Mouse (Mus musculus) intestine, embryonic 14.5 days (tissue): ENCODE measurements around the gene Ppp1r1b. TPM values are rescaled to one million over a fixed set of nuclear protein-coding genes. Genes with fewer than 3 reads are reported as not detected.
"Not testable (repeated sequence)": the region's sequence is repeated elsewhere in the genome, so short reads cannot be mapped to it uniquely, and the experiment has no call there.

Experiments
- ATAC-seq: fragments of 200-750 bp; cut with Nextera tagmentation; replicated peaks from 2 replicates; pipeline ENCODE4 v1.8.0; 2017; ENCODE audit warnings: low read depth, moderate number of reproducible peaks, moderate TSS enrichment, moderate library complexity; ENCODE audit not compliant: low FRiP score, low TSS enrichment
- DNase-seq: peaks from one replicate; pipeline ENCODE4 v3.0.0-alpha.2; 2018; ENCODE audit warnings: low spot score
- H3K27ac ChIP-seq: fragments of 300-500 bp; sonication (generic); 2 replicates; pipeline ENCODE4 v1.5.1; 2014; ENCODE audit warnings: low read depth, mild to moderate bottlenecking, control low read depth
- H3K27me3 ChIP-seq: fragments of 300-500 bp; sonication (generic); replicated peaks from 2 replicates; pipeline ENCODE4 v1.6.1; 2014; ENCODE audit warnings: low read length, control low read depth; ENCODE audit not compliant: control insufficient read depth, insufficient read depth
- H3K36me3 ChIP-seq: fragments of 300-500 bp; sonication (generic); 2 replicates; pipeline ENCODE4 v1.6.1; 2014; ENCODE audit warnings: low read length, control low read depth; ENCODE audit not compliant: control insufficient read depth, insufficient read depth
- H3K4me1 ChIP-seq: fragments of 300-500 bp; sonication (generic); replicated peaks from 2 replicates; pipeline ENCODE4 v1.6.1; 2014; ENCODE audit warnings: low read length, control low read depth, mixed read lengths; ENCODE audit not compliant: control insufficient read depth, insufficient read depth
- H3K4me2 ChIP-seq: fragments of 300-500 bp; sonication (generic); 2 replicates; pipeline ENCODE4 v1.6.1; 2014; ENCODE audit warnings: low read length
- H3K4me3 ChIP-seq: fragments of 300-500 bp; sonication (generic); 2 replicates; pipeline ENCODE4 v1.5.1; 2014; ENCODE audit warnings: low read depth, low read length, control low read depth, mixed read lengths
- H3K9ac ChIP-seq: fragments of 300-500 bp; sonication (generic); 2 replicates; pipeline ENCODE4 v1.6.1; 2014; ENCODE audit warnings: mild to moderate bottlenecking, low read length
- H3K9me3 ChIP-seq: fragments of 300-500 bp; sonication (generic); 2 replicates; pipeline ENCODE4 v1.6.1; 2016; ENCODE audit warnings: low read length, control low read depth; ENCODE audit not compliant: control insufficient read depth
- WGBS: fragments of 180-500 bp; shearing (Covaris S2); extraction: QIAGEN DNeasy Blood & Tissue Kit; methylation state at CpG from one replicate; pipeline ENCODE4 v1.1.7; 2014; 5-methylcytosine and 5-hydroxymethylcytosine counted together
- polyA plus RNA-seq: library from polyadenylated mRNA; unstranded; fragments of >200 nt; fragmentation: Nextera tagmentation; extraction: Ambion mirVana; gene quantifications from 2 replicates; pipeline ENCODE4 v1.2.1, GENCODE M21; 2014

Gene Ppp1r1b
- polyA plus RNA-seq, 1 experiment from 2014 or later = 22.6 TPM

DNA sequence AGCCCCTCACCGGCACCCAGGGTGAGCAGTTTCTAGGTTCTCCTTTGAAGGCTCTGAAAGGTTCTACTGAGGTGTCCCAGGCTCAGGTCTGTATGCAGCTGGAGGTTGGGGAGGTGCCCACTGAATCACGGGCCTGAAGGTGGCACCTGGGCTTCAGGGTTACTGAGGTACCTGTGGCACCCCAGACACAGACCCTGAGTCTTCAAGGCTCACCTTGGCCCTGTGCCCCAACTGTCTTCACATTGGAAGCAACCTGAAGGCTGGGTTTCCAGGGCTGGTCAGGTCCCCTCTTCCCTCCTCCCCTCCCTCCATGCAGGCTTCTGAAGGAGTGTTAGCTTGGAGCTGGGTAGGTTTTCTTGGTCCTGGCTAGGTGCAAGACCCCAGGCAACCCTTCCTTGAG is 33.4 kb downstream of the Ppp1r1b start:
- Histone ChIP-seq H3K4me1 (no peaks in the 10 kb centered on the region), H3K9me3 (no peaks in the 10 kb centered on the region), H3K9ac (no peak overlapping the region), H3K27ac (no peak overlapping the region), H3K27me3 (peaks cover 16% of the 10 kb centered on the region), H3K4me2 (no peak overlapping the region), H3K4me3 (no peak overlapping the region), H3K36me3 (peaks cover 43% of the 10 kb centered on the region)
- ATAC-seq (no peak), DNase-seq (no peak)
- 90% methylated on average over 2 of the region's 2 CpGs for WGBS

DNA sequence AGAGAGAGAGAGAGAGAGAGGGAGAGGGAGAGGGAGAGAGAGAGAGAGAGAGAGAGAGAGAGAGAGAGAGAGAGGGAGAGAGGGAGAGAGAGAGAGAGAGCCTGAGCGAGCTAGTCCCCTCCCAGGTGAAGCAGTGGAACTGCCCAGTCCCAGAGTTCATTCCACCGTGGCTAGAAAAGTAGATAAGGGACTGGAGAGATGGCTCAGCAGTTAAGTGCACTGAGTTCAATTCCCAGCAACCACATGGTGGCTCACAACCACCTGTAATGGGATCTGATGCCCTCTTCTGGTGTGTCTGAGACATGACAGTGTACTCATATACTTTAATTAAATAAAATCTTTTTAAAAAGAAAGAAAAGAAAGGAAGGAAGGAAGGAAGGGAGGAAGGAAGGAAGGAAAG is 34.2 kb downstream of the Ppp1r1b start:
- not testable (repeated sequence) for H3K9me3 ChIP-seq, H3K9ac ChIP-seq, H3K27ac ChIP-seq, ATAC-seq, H3K4me2 ChIP-seq, H3K4me1 ChIP-seq, H3K4me3 ChIP-seq, DNase-seq
- Histone ChIP-seq H3K36me3 (peaks cover 35% of the 10 kb centered on the region), H3K27me3 (peaks cover 24% of the 10 kb centered on the region)
- WGBS = 28% methylated on average over 2 of the region's 2 CpGs

DNA sequence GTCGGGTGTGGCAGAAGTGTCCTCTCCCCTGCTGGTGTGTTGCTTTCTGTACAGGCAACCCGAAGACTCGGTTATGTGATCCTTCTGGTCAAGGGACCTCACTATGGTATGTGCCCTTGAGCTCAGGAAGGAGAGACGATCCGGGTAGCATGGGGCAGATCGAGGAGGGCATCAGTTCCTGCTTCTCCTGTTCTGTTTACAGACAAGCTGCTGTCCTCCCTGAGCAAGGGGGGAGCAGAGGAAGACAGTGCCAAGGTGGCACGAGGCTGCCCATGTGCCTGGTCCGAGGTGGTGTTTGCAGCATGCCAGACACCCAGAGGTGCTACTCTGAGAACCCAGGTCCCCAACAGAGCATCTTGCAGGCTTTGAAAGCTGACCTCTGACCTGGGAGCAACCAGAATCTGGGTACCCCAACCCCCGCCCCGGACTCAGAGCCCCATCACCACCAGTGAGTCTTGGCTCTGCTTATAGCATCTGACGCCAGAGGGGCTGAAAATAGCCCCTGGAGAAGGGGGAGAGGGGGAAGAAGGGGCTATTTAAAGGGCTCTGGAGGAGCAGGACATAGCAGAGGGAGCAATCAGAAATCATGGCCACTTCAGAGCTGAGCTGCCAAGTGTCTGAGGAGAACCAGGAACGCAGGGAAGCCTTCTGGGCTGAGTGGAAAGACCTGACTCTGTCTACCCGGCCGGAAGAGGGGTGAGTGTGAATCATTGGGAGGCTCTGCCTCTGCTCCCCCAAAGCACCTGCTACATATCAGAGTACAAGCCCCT is 35.2 kb downstream of the Ppp1r1b start, which contains the start of gene Tcap:
Gene Tcap (plus strand): TSS at position 551 of the 770 bp plus-strand sequence.
- DNase-seq = no peak
- no peak for ATAC-seq
- peaks cover 34% of the 10 kb centered on the region for H3K27me3 ChIP-seq
- no peak within 1 kb of the TSS for H3K27ac ChIP-seq
- H3K4me1 ChIP-seq = no peaks in the 10 kb centered on the region
- no peak within 1 kb of the TSS for H3K4me3 ChIP-seq
- H3K4me2 ChIP-seq = no peak within 1 kb of the TSS
- H3K36me3 ChIP-seq = peaks cover 25% of the 10 kb centered on the region
- WGBS = 57% methylated on average over 14 of the region's 14 CpGs
- H3K9ac ChIP-seq = no peak within 1 kb of the TSS
- no peaks in the 10 kb centered on the region for H3K9me3 ChIP-seq

DNA sequence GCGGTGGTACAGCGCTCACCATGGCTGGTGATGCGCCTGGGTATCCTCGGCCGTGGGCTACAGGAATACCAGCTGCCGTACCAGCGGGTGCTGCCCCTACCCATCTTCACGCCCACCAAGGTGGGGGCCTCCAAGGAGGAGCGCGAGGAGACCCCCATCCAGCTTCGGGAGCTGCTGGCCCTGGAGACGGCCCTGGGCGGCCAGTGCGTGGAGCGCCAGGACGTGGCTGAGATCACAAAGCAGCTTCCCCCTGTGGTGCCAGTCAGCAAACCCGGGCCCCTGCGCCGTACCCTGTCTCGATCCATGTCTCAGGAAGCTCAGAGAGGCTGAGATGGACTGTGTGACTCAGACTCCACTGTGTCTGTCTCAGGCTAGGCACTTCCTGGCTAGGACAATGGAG is 36.0 kb downstream of the Ppp1r1b start:
- Histone ChIP-seq H3K36me3 (peaks cover 18% of the 10 kb centered on the region), H3K9me3 (no peaks in the 10 kb centered on the region), H3K9ac (no peak overlapping the region), H3K27me3 (peaks cover 36% of the 10 kb centered on the region), H3K4me2 (no peak overlapping the region), H3K4me3 (no peak overlapping the region), H3K4me1 (no peaks in the 10 kb centered on the region), H3K27ac (no peak overlapping the region)
- WGBS = 72% methylated on average over 20 of the region's 20 CpGs
- DNase-seq (no peak), ATAC-seq (no peak)

DNA sequence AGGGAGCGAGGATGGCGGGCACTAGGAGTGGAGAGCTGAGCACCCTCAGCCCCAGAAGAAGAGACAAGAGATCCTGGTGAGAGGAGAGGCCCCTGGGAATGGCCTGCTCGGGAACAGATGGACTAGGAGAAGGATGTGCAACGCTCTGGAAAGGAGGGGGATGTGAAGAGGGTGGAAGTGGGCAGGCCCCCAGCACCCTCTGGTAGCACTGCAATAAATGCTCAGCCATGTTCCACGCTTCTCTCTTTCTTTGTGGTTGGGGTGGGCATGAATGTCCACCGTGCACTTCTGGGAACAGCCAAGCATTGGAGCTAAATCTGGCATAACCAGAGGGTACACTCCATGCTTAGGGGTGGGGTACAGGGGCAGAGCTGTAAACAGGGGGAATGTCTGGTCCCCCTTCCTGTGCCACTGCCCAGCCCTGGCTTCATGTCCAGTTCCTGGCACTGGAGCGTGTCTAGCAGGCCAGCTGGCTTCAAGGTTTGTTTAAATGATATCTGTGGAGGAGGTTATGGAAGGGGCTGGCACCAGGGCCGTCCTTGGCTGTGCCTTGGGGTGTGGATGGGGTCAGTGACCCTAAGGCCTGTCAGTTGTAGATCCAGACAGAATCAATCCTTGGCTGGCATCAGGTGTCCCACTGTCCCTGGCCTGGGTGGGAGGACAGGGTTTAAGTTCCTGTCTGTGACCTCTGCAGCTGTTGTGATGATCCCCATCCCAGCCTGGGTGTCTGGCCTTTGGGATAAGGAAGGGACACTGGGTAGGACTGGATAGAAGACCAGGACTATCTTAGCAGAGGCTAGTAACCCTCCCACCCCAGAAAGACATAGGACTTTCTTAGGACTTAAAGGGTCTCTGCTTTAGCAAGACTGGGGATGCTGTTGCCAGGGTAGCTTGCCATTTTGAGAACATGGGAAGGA is 36.8 kb downstream of the Ppp1r1b start:
- Histone ChIP-seq H3K9ac (no peak overlapping the region), H3K4me2 (no peak overlapping the region), H3K4me1 (no peaks in the 10 kb centered on the region), H3K36me3 (peaks cover 10% of the 10 kb centered on the region), H3K4me3 (no peak overlapping the region), H3K27me3 (peaks cover 36% of the 10 kb centered on the region), H3K9me3 (no peaks in the 10 kb centered on the region), H3K27ac (no peak overlapping the region)
- no peak for DNase-seq
- no peak for ATAC-seq
- 62% methylated on average over 8 of the region's 8 CpGs for WGBS

DNA sequence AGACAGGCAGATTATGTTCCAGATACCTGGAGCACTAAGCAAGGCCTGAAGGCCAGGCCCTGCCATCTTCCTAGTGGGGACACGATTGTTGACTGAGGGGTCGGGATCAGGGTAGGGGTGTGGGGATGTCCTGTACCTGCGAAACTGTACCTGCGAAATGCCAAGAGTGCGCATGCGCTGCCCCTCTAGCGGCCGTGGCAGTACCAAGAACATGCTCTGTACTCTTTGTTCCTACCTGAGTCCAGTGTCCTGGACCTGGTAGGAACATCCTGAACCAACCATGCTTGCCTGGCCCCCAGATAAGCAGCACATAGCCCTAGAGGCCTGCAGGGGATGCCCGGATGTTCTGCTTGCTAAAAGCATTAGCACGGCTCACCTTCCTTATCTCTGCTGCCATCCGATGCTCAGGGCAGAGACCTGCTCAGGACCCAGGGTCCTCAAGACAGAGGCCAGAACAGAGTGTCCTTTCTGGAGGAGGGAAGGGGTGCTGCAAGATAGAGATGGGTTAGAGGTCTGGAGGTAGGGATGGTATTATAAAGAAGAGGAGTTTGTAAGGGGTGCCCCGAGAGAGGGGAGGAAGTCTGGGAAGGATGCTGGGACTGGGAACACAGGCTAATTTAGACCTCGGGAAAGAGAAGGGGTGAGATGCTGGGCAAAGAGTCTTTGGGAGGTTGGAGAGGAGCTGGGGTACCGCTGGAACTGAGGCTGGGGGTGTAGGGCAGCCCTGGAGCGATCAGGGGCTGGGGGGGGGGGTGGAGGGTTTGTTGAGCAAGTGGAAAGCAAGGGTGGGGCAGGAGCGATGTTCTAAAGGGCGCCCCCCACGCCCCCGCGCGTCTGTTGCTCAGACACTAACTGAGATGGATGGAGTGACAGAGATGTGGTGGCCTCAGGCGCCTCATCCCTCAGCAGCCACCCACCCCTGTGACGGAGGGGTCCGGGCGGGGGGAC is 37.7 kb downstream of the Ppp1r1b start, which contains the start of gene Pnmt:
Gene Pnmt (plus strand): TSS at position 813 of the 948 bp plus-strand sequence.
- Histone ChIP-seq H3K9ac (no peak within 1 kb of the TSS), H3K4me1 (no peaks in the 10 kb centered on the region), H3K4me3 (no peak within 1 kb of the TSS), H3K36me3 (peaks cover 1% of the 10 kb centered on the region; the same call in 1 of the 2 replicates), H3K27ac (no peak within 1 kb of the TSS), H3K9me3 (no peaks in the 10 kb centered on the region), H3K27me3 (peaks cover 40% of the 10 kb centered on the region), H3K4me2 (0 out of 2 replicates have a peak within 1 kb of the TSS, but pooled peaks have one; percentile 8)
- ATAC-seq (no peak), DNase-seq (no peak)
- WGBS = 44% methylated on average over 24 of the region's 25 CpGs

DNA sequence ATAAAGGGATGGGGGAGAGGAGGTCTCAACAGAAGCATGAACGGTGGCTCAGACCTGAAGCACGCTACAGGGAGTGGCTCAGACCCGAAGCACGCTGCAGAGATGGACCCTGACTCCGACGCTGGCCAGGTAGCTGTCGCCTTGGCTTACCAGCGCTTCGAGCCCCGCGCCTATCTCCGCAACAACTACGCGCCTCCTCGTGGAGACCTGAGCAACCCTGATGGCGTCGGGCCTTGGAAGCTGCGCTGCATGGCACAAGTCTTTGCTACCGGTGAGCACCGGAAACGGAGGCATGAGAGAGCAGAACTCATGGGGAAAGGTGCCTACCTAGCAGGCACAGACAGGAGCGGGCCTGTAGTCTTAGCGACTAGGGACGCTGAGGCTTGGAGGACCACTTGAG is 38.4 kb downstream of the Ppp1r1b start:
- ATAC-seq (no peak), DNase-seq (no peak)
- WGBS = 14% methylated on average over 24 of the region's 24 CpGs

More for the DNA sequence above, 38.4 kb downstream of the Ppp1r1b start:
- Histone ChIP-seq H3K4me3 (no peak overlapping the region), H3K36me3 (no peaks in the 10 kb centered on the region), H3K4me1 (no peaks in the 10 kb centered on the region), H3K9me3 (no peaks in the 10 kb centered on the region), H3K4me2 (0 out of 2 replicates have a peak overlapping the region, but pooled peaks have one; percentile 8), H3K27me3 (peaks cover 41% of the 10 kb centered on the region), H3K27ac (no peak overlapping the region), H3K9ac (no peak overlapping the region)
